Mouse (Mus musculus) embryonic fibroblast, embryonic 13.5 days (primary cell): ENCODE data around the gene Samd5.

Experiments
- CTCF ChIP-seq: IDR thresholded peaks from 2 replicates; pipeline ENCODE4 v1.5.1; 2011; ENCODE audit warnings: mild to moderate bottlenecking, control low read depth, low read length, moderate library complexity, borderline replicate concordance; ENCODE audit not compliant: insufficient read depth
- POLR2A ChIP-seq: IDR thresholded peaks from 2 replicates; pipeline ENCODE4 v1.6.1; 2011; ENCODE audit warnings: low read depth, mild to moderate bottlenecking, control low read depth, low read length, moderate library complexity

- TF ChIP-seq CTCF (no peak), POLR2A (no peak)
Observed at GRCm38 (mm10) chr10:9640678-9641077, 34.3 kb downstream of the Samd5 start.
